Mouse (Mus musculus): ENCODE data around the gene Lsm14b. TPM values are rescaled to one million over a fixed set of nuclear protein-coding genes. Genes with fewer than 3 reads are reported as not detected.

The Lsm14b gene
- polyA plus RNA-seq, 1 experiment from 2014 or later, result 2.7 TPM

DNA sequence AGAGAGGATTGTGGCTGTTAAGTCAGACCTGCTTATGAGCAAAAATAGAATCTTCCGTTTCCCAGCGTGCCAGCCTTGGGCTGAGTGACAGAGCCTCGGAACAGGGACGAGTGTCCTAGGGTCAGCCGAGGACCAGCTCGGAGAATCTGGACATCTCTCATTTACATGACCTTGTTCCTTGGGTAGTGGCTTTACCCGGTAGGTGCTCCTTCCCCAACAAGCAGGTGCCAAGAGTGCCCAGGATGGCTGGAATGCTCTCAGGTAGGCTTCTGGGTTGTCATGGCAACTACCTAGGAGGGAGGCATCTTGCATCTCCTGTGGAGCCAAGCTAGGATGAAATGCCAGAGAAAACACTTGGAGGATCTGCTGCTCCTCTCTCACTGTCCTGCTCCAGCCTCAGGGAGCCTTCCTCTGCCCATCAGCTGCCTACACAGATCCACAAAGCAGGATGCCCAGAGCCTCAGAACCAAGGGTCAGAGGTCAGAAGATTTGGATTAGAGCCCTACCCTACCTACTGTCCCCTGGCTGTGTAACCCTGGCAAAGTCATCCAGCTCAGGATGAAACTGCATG lies 4.6 kb upstream of the Lsm14b start:
- no peak overlapping the region for H3K4me2 ChIP-seq
- peaks cover 53% of the 10 kb centered on the region for H3K27me3 ChIP-seq (replicated peaks)
- H3K9me3 ChIP-seq (replicated peaks), result no peaks in the 10 kb centered on the region
- WGBS (ENCODE audit: insufficient replicate concordance), result 64% methylated on average over 7 of the region's 7 CpGs
- H3K9ac ChIP-seq, result no peak overlapping the region
- ATAC-seq, result no peak
- peaks cover 11% of the 10 kb centered on the region for H3K4me1 ChIP-seq
- no peak overlapping the region for H3K27ac ChIP-seq
- no peak overlapping the region for H3K4me3 ChIP-seq
- H3K36me3 ChIP-seq, result no peaks in the 10 kb centered on the region

- Histone ChIP-seq H3K9me3 (replicated peaks) (no peaks in the 10 kb centered on the region), H3K27me3 (replicated peaks) (peaks cover 48% of the 10 kb centered on the region), H3K36me3 (no peaks in the 10 kb centered on the region), H3K4me1 (peaks cover 15% of the 10 kb centered on the region), H3K4me2 (no peak overlapping the region), H3K27ac (no peak overlapping the region), H3K4me3 (no peak overlapping the region), H3K9ac (no peak overlapping the region)
- ATAC-seq, result no peak
- 65% methylated on average over 8 of the region's 8 CpGs for WGBS (ENCODE audit: insufficient replicate concordance)
Measured at GRCm38 (mm10) chr2:180020919-180021318, 3.9 kb upstream of the Lsm14b start.

GRCm38 (mm10) chr2:180022751-180023150 lies 2.0 kb upstream of the Lsm14b start:
- Histone ChIP-seq H3K4me3 (no peak overlapping the region), H3K4me2 (no peak overlapping the region), H3K9me3 (replicated peaks) (no peaks in the 10 kb centered on the region), H3K36me3 (peaks cover 6% of the 10 kb centered on the region), H3K9ac (no peak overlapping the region), H3K27me3 (replicated peaks) (peaks cover 48% of the 10 kb centered on the region), H3K27ac (no peak overlapping the region), H3K4me1 (peaks cover 34% of the 10 kb centered on the region)
- 63% methylated on average over 6 of the region's 6 CpGs for WGBS (ENCODE audit: insufficient replicate concordance)
- no peak for ATAC-seq

DNA sequence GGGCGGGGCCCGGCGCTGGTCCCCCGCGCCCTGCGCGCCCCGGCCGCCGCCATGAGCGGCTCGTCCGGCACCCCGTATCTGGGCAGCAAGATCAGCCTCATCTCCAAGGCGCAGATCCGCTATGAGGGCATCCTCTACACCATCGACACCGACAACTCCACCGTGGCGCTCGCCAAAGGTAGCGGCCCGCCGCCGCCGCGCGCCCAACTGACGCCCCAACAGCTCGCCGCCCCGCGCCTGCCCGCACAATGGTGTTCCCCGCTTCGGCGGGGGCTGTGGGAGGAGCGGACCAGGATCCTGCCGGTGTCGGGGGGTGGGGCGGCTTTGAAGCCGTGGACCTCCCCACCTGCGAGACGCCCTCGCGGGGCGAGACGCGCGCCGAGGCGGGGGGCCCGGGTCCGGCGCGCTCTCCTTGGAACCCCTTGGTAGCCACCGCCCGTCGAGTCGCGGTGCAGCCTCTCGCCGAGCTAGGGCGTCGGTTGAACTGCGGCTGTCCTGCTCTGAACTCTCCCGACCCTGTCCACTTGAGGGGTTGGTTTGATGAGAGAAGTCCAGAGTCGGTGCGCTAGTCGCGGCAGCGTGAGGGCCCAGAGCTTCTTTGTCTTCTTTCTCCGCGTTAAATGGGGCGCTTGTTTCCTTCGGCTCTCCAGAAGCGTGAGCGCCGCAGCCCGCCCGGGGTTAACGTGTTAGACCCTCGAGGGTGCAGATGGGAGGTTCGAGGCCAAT lies 511 bp downstream of the Lsm14b start:
- Histone ChIP-seq H3K9ac (peak overlapping the region; percentile 82), H3K36me3 (peaks cover 32% of the 10 kb centered on the region), H3K4me2 (peak overlapping the region; percentile 97), H3K27me3 (replicated peaks) (peaks cover 31% of the 10 kb centered on the region), H3K4me3 (peak overlapping the region; percentile 80), H3K4me1 (peaks cover 42% of the 10 kb centered on the region), H3K27ac (peak overlapping the region; percentile 95), H3K9me3 (replicated peaks) (no peaks in the 10 kb centered on the region)
- peak; percentile 2; the same call in 1 of the 2 replicates for ATAC-seq
- WGBS (ENCODE audit: insufficient replicate concordance), result under 1% methylated on average over 83 of the region's 84 CpGs

DNA sequence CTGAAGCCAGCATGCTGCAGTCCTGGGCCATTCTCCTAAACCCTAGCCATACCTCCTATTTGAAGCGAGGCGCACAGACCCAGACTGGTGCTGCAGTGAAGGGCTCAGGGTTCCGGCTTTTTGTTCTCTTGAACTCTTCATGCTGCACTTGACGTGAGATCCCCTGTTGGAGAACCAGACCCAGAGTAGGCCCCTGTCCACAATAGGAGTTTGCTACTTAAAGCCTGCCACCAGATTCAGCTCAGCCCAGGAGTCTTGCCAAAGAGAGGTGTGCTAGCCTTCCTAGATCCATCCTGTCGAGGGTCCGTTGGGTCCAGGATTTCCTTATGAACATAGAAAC lies 1.0 kb downstream of the Lsm14b start:
- peaks cover 26% of the 10 kb centered on the region for H3K27me3 ChIP-seq (replicated peaks)
- peaks cover 42% of the 10 kb centered on the region for H3K4me1 ChIP-seq
- H3K36me3 ChIP-seq, result peaks cover 37% of the 10 kb centered on the region
- 21% methylated on average over 6 of the region's 6 CpGs for WGBS (ENCODE audit: insufficient replicate concordance)
- H3K4me2 ChIP-seq, result peak overlapping the region; percentile 97
- peak overlapping the region; percentile 82 for H3K9ac ChIP-seq
- no peak overlapping the region for H3K27ac ChIP-seq
- peak overlapping the region; percentile 80 for H3K4me3 ChIP-seq
- no peaks in the 10 kb centered on the region for H3K9me3 ChIP-seq (replicated peaks)
- no peak for ATAC-seq

- Histone ChIP-seq H3K4me1 (peaks cover 42% of the 10 kb centered on the region), H3K4me3 (no peak overlapping the region), H3K36me3 (peaks cover 56% of the 10 kb centered on the region), H3K9ac (no peak overlapping the region), H3K4me2 (no peak overlapping the region), H3K9me3 (replicated peaks) (no peaks in the 10 kb centered on the region), H3K27me3 (replicated peaks) (peaks cover 7% of the 10 kb centered on the region), H3K27ac (no peak overlapping the region)
- ATAC-seq, result no peak
- WGBS (ENCODE audit: insufficient replicate concordance), result 88% methylated on average over 9 of the region's 9 CpGs
Measured at GRCm38 (mm10) chr2:180027768-180028167, 3.0 kb downstream of the Lsm14b start.

DNA sequence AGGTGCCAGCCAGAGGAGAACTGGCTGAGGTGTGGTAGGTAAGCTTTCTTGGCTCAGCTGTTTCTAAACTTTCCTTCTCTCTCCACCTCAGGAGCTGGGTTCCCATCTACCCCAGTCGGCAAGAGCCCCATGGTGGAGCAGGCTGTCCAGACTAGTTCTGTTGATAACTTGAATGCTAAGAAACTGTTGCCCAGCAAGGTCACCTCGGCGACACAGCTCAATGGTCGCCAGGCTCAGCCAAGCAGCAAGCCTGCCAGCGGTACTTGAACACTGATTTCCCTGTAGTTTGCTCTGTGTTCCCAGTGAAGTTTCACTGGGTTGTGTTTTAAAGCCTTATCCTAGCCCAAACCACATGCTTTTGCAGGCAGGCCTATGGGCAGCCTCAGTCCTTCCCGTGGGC lies 6.5 kb downstream of the Lsm14b start:
- H3K27me3 ChIP-seq (replicated peaks), result no peaks in the 10 kb centered on the region
- peaks cover 91% of the 10 kb centered on the region for H3K36me3 ChIP-seq
- no peak overlapping the region for H3K4me3 ChIP-seq
- H3K4me2 ChIP-seq, result no peak overlapping the region
- no peak overlapping the region for H3K9ac ChIP-seq
- 80% methylated on average over 6 of the region's 6 CpGs for WGBS (ENCODE audit: insufficient replicate concordance)
- H3K4me1 ChIP-seq, result peaks cover 23% of the 10 kb centered on the region
- no peak overlapping the region for H3K27ac ChIP-seq
- no peaks in the 10 kb centered on the region for H3K9me3 ChIP-seq (replicated peaks)
- ATAC-seq, result no peak

DNA sequence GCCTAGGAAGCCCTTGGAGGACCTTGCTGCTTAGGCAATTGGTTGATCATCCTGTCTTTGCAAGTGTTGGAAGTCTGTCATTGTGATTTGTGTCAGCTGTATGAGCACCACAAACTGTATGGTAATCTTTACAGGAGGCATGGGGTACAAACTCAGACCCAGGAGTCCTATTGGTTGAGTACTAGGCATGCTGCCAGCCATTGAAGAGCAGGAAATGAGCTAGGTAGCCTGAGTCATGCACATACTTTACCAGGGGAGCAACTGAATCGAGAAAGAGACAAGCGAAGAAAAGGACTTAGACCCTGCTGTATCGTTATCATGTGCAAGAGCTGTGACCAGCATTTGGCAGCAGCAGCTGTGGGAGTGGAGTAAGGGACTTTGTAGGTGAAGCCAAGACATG lies 8.1 kb downstream of the Lsm14b start:
- H3K27me3 ChIP-seq (replicated peaks), result no peaks in the 10 kb centered on the region
- no peak overlapping the region for H3K9ac ChIP-seq
- H3K36me3 ChIP-seq, result peaks cover 100% of the 10 kb centered on the region
- no peak overlapping the region for H3K4me2 ChIP-seq
- WGBS (ENCODE audit: insufficient replicate concordance), result 84% methylated on average over 3 of the region's 3 CpGs
- H3K4me3 ChIP-seq, result no peak overlapping the region
- H3K27ac ChIP-seq, result no peak overlapping the region
- H3K4me1 ChIP-seq, result peaks cover 7% of the 10 kb centered on the region
- ATAC-seq, result no peak
- no peaks in the 10 kb centered on the region for H3K9me3 ChIP-seq (replicated peaks)

GRCm38 (mm10) chr2:180033956-180034355 lies 9.2 kb downstream of the Lsm14b start:
- H3K27me3 ChIP-seq (replicated peaks), result no peaks in the 10 kb centered on the region
- no peaks in the 10 kb centered on the region for H3K4me1 ChIP-seq
- H3K4me3 ChIP-seq, result no peak overlapping the region
- H3K4me2 ChIP-seq, result no peak overlapping the region
- no peak overlapping the region for H3K27ac ChIP-seq
- H3K9ac ChIP-seq, result no peak overlapping the region
- H3K36me3 ChIP-seq, result peaks cover 100% of the 10 kb centered on the region
- H3K9me3 ChIP-seq (replicated peaks), result no peaks in the 10 kb centered on the region
- ATAC-seq, result 0 out of 2 replicates have a peak, but pooled peaks have one; percentile 18
- 66% methylated on average over 3 of the region's 3 CpGs for WGBS (ENCODE audit: insufficient replicate concordance)

- Histone ChIP-seq H3K9ac (no peak overlapping the region), H3K4me2 (no peak overlapping the region), H3K4me1 (peaks cover 4% of the 10 kb centered on the region), H3K36me3 (peaks cover 100% of the 10 kb centered on the region), H3K4me3 (no peak overlapping the region), H3K9me3 (replicated peaks) (no peaks in the 10 kb centered on the region), H3K27me3 (replicated peaks) (no peaks in the 10 kb centered on the region), H3K27ac (no peak overlapping the region)
- no peak for ATAC-seq
- WGBS (ENCODE audit: insufficient replicate concordance), result 57% methylated on average over 5 of the region's 5 CpGs
Measured at GRCm38 (mm10) chr2:180034753-180035152, 10.0 kb downstream of the Lsm14b start.

- Histone ChIP-seq H3K4me2 (peak overlapping the region; percentile 97), H3K27ac (peak overlapping the region; percentile 53; the same call in 1 of the 2 replicates), H3K4me1 (peaks cover 38% of the 10 kb centered on the region), H3K4me3 (peak overlapping the region; percentile 96), H3K36me3 (peaks cover 45% of the 10 kb centered on the region), H3K9ac (peak overlapping the region; percentile 90), H3K27me3 (replicated peaks) (peaks cover 17% of the 10 kb centered on the region; the same call in 1 of the 2 replicates), H3K9me3 (replicated peaks) (no peaks in the 10 kb centered on the region)
- ATAC-seq, result no peak
- WGBS (ENCODE audit: insufficient replicate concordance), result 51% methylated on average over 6 of the region's 6 CpGs
Measured at GRCm38 (mm10) chr2:180040406-180040805, 15.6 kb downstream of the Lsm14b start.

GRCm38 (mm10) chr2:180041577-180042255 lies 16.9 kb downstream of the Lsm14b start:
- under 1% methylated on average over 60 of the region's 66 CpGs for WGBS (ENCODE audit: insufficient replicate concordance)
- Histone ChIP-seq H3K4me2 (peak overlapping the region; percentile 97), H3K27me3 (replicated peaks) (peaks cover 17% of the 10 kb centered on the region; the same call in 1 of the 2 replicates), H3K27ac (peak overlapping the region; percentile 92), H3K4me1 (peaks cover 38% of the 10 kb centered on the region), H3K9ac (peak overlapping the region; percentile 90), H3K4me3 (peak overlapping the region; percentile 96), H3K36me3 (peaks cover 32% of the 10 kb centered on the region), H3K9me3 (replicated peaks) (no peaks in the 10 kb centered on the region)
- ATAC-seq, result peak; percentile 62
